Mouse (Mus musculus) hindbrain, embryonic 10.5 days (tissue): Measurements from ENCODE around the gene Focad. TPM values are rescaled to one million over a fixed set of nuclear protein-coding genes. Genes with fewer than 3 reads are reported as not detected.
A peak's percentile ranks its signal among the peaks of the same experiment; 100 is the strongest.

Experiments
- DNase-seq: peaks from one replicate; pipeline ENCODE4 v3.0.0-alpha.2; 2017; ENCODE audit warnings: low spot score
- H3K27ac ChIP-seq: fragments of 300-500 bp; sonication (generic); 2 replicates; pipeline ENCODE4 v1.5.1; 2016; ENCODE audit warnings: mild to moderate bottlenecking, moderate library complexity
- H3K27me3 ChIP-seq: fragments of 300-500 bp; sonication (generic); 2 replicates; pipeline ENCODE4 v1.6.1; 2016; ENCODE audit warnings: mild to moderate bottlenecking; ENCODE audit not compliant: poor library complexity, insufficient read depth, severe bottlenecking
- H3K36me3 ChIP-seq: fragments of 300-500 bp; sonication (generic); 2 replicates; pipeline ENCODE4 v1.6.1; 2016; ENCODE audit warnings: mild to moderate bottlenecking, moderate library complexity
- H3K4me1 ChIP-seq: fragments of 300-500 bp; sonication (generic); replicated peaks from 2 replicates; pipeline ENCODE4 v1.6.1; 2016; ENCODE audit warnings: mild to moderate bottlenecking
- H3K4me3 ChIP-seq: fragments of 300-500 bp; sonication (generic); 2 replicates; pipeline ENCODE4 v1.5.1; 2016; ENCODE audit warnings: mild to moderate bottlenecking, moderate library complexity
- H3K9me3 ChIP-seq: fragments of 300-500 bp; sonication (generic); 2 replicates; pipeline ENCODE4 v1.6.1; 2016; ENCODE audit warnings: mild to moderate bottlenecking, moderate library complexity
- whole genome bisulfite sequencing: fragments of 180-500 bp; shearing (Covaris S2); methylation state at CpG from one replicate; pipeline ENCODE4 v1.1.7; 2016; 5-methylcytosine and 5-hydroxymethylcytosine counted together
- polyA plus RNA-seq: library from polyadenylated mRNA; unstranded; fragments of >200 nt; fragmentation: Nextera tagmentation; extraction: Ambion mirVana; gene quantifications from 2 replicates; pipeline ENCODE4 v1.2.1, GENCODE M21; 2016

Gene Focad
- 15.1 and 17.5 TPM in 2 replicates for polyA plus RNA-seq

DNA sequence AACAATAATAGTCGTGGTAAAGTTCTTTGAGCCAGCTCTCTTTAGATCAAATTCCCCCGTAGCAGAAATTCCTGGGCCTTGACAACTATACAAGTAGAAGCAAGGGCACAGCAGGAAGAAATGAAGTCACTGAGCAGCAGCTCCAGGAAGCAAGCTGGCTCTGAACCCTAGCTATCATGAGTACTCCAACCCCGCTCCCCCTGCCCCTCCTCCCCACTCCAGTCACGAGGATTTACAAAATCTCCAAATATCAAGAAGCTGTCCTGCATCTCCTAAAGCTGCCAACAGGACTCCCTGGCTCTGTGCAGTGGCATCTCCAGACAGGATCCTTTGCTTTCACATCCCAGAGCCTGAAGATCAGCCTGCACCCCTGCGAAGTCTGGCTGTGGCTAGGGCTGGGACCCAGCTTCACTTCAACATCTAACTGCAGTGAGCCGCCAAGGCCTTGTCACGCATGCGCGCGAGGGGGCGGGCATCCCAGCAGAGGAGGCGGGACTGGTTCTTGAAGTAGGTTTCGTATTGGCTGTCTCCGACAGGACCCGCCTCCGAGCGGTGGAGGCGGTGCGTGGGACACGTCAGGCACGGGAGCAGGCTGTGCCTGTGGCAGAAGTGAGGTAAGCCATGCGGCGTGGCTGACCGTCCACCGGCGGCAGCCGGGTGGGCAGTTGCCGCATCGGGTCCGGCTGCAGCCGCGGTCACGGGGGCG, at the start of gene Focad:
Gene Focad (plus strand): TSS at position 568 of the 706 bp plus-strand sequence.
- no peaks in the 10 kb centered on the region for H3K9me3 ChIP-seq
- under 1% methylated on average over 34 of the region's 34 CpGs for WGBS
- DNase-seq = peak; percentile 98

DNA sequence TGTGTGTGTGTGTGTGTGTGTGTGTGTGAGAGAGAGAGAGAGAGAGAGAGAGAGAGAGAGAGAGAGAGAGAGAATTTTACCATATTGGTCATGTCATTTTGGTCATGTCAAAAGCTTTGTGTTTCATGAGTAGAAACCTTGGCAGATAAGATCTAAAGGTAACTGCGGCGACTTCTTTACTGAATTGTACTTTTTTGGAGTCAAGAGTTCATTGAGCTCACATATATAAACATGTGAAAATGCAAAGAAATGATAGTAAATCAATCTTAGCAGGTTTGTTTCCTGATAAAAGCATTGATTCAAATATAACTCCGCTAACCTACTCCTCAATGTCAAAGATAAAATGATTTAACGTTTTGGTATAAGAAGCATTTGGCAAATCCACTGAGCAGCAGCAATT, 49.3 kb upstream of the Focad start:
- Histone ChIP-seq H3K9me3 (no peaks in the 10 kb centered on the region), H3K36me3 (no peaks in the 10 kb centered on the region), H3K4me3 (no peak overlapping the region), H3K27me3 (no peaks in the 10 kb centered on the region), H3K4me1 (no peaks in the 10 kb centered on the region), H3K27ac (no peak overlapping the region)
- 92% methylated on average over 4 of the region's 4 CpGs for whole genome bisulfite sequencing
- DNase-seq = no peak

More for the DNA sequence above, at the start of gene Focad:
- H3K27ac ChIP-seq = peak within 1 kb of the TSS; percentile 91
- no peaks in the 10 kb centered on the region for H3K36me3 ChIP-seq
- peaks cover 15% of the 10 kb centered on the region for H3K4me1 ChIP-seq
- peak within 1 kb of the TSS; percentile 85 for H3K4me3 ChIP-seq
- no peaks in the 10 kb centered on the region for H3K27me3 ChIP-seq

DNA sequence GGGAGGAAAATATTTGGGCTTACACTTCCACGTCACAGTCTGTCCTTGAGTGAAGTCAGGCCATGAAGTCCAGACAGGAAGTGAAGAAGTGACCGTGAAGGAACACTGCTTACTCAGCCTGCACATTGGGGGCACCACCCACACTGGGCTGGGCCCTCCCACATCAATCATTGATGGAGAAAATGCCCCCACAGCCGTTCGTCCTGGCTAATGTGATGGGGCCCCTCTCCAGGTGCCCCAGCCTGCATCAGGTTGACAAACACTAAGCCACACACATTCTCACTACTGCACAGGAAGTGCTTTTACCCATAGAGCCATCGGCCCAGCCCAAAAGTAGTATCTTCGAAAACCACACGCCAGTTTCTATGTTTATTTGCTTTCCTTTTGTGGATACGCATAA, 48.1 kb upstream of the Focad start:
- Histone ChIP-seq H3K27ac (no peak overlapping the region), H3K4me1 (no peaks in the 10 kb centered on the region), H3K36me3 (no peaks in the 10 kb centered on the region), H3K27me3 (no peaks in the 10 kb centered on the region), H3K9me3 (no peaks in the 10 kb centered on the region), H3K4me3 (no peak overlapping the region)
- WGBS = 73% methylated on average over 8 of the region's 8 CpGs
- no peak for DNase-seq

DNA sequence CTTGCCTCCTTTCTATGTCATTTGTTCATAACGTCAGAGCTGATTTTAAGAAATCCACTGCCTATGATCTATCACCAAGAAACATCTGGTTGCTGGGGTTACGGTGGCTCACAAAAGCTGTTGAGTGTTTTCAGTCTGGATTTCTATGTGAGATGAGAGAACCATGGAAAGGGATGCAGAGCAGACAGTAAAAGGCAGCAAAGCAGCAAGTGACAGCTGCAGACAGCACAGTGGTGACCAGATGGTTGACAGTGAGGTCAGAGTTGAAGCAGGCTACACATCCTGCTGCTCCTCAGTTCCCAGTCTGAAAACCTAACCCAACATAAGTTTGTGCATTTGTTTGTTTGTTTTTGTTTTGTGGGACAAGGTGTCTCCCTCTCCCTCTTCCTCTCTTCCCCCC, 19.0 kb upstream of the Focad start:
- no peak overlapping the region; the same call in 1 of the 2 replicates for H3K27ac ChIP-seq

DNA sequence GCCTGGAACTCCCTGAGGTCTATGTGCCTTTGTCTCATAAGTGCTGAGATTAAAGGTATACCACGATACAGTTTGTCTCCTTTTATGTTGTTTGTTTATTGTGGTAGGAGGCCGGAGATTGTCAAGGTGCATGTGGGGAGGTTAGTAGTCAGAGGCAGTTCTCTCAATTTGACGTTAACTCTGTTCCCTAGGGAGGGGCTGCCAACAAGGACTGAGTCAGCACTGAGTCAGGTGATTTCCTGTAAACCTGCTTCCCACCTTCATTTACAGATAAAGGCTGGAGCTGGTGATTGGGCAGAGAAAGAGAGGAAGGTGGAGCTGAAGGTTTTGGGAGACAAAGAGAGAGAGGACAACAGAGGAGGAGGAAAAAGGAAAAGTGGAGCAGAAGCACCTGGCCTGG, 15.4 kb upstream of the Focad start:
- DNase-seq = no peak
- Histone ChIP-seq H3K27ac (no peak overlapping the region), H3K9me3 (no peaks in the 10 kb centered on the region), H3K4me1 (no peaks in the 10 kb centered on the region), H3K4me3 (no peak overlapping the region), H3K36me3 (no peaks in the 10 kb centered on the region), H3K27me3 (no peaks in the 10 kb centered on the region)
- 77% methylated on average over 3 of the region's 3 CpGs for WGBS

More for the DNA sequence above, 19.0 kb upstream of the Focad start:
- Histone ChIP-seq H3K36me3 (no peaks in the 10 kb centered on the region), H3K9me3 (no peaks in the 10 kb centered on the region), H3K4me1 (no peaks in the 10 kb centered on the region), H3K27me3 (no peaks in the 10 kb centered on the region), H3K4me3 (no peak overlapping the region)
- 78% methylated on average over 2 of the region's 2 CpGs for WGBS
- no peak for DNase-seq

- H3K4me3 ChIP-seq = no peak overlapping the region
- no peaks in the 10 kb centered on the region for H3K4me1 ChIP-seq
- DNase-seq = no peak
- H3K9me3 ChIP-seq = no peaks in the 10 kb centered on the region
- no peaks in the 10 kb centered on the region for H3K27me3 ChIP-seq
- no peak overlapping the region for H3K27ac ChIP-seq
- 83% methylated on average over 5 of the region's 5 CpGs for WGBS
- no peaks in the 10 kb centered on the region for H3K36me3 ChIP-seq
These were observed 13.0 kb upstream of the Focad start for GRCm38 (mm10) chr4:88081417-88081816.

DNA sequence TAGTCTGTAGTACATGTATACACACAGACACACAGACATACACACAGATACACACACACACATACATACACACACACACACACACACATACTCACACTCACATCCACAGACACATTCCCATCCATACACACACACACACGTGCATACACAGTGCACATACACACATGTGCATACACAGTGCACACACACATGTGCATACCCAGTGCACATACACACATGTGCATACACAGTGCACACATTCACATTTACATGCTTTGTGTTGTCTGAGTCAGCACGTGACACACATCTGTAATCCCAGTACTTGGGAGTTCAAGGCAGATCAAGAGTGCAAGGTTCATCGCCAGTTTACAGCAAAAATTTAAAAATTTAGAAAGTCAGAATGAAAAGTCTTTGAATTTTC, 12.5 kb upstream of the Focad start:
- Histone ChIP-seq H3K36me3 (no peaks in the 10 kb centered on the region), H3K4me1 (no peaks in the 10 kb centered on the region), H3K27ac (no peak overlapping the region), H3K9me3 (no peaks in the 10 kb centered on the region), H3K4me3 (no peak overlapping the region), H3K27me3 (no peaks in the 10 kb centered on the region)
- WGBS = 90% methylated on average over 3 of the region's 3 CpGs
- no peak for DNase-seq

DNA sequence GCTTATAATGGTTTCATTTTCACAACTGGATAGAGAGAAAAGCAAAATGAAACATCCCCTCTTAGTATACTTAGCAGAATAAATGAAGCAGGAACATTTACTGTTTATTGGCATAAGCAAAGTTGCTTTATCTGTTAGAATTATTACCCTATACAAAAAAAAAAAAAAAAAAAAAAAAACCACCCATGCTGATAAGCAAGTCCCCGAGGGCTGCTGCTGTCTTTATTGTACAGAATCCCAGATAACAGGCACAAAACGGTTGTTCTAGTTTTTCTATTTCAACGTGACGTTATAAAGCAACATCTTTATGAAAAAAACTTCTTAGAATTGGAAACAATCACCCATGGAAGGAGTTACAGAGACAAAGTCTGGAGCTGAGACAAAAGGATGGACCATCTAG, 12.0 kb upstream of the Focad start:
- Histone ChIP-seq H3K4me1 (no peaks in the 10 kb centered on the region), H3K4me3 (no peak overlapping the region), H3K9me3 (no peaks in the 10 kb centered on the region), H3K27me3 (no peaks in the 10 kb centered on the region), H3K27ac (no peak overlapping the region), H3K36me3 (no peaks in the 10 kb centered on the region)
- WGBS = 84% methylated on average over 4 of the region's 4 CpGs
- no peak for DNase-seq

GRCm38 (mm10) chr4:88083781-88084180, 10.6 kb upstream of the Focad start:
- 67% methylated on average over 3 of the region's 3 CpGs for WGBS
- DNase-seq = no peak
- H3K27ac ChIP-seq = no peak overlapping the region
- H3K9me3 ChIP-seq = no peaks in the 10 kb centered on the region
- H3K36me3 ChIP-seq = no peaks in the 10 kb centered on the region
- no peaks in the 10 kb centered on the region for H3K4me1 ChIP-seq
- H3K27me3 ChIP-seq = no peaks in the 10 kb centered on the region
- H3K4me3 ChIP-seq = no peak overlapping the region

DNA sequence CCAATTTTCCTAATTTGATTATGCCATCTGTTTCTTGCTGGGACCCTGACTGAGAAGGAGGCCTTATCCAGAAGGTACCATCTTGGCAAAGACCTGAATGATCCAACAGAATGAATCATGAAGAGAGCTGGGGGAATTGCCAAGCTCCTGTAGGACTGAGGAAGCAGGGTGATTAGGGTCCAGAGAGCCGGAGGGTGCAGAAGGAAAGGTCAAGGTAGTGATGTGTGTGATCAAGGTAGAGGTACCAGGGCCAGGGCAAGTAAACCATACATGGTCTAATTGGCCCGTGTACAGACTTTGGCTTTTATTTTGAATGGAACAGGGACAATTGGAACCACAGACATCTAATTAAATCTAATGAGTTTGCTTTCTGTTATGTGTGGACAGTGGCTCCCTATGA, 4.1 kb upstream of the Focad start:
- no peaks in the 10 kb centered on the region for H3K36me3 ChIP-seq
- no peak overlapping the region for H3K27ac ChIP-seq
- H3K27me3 ChIP-seq = no peaks in the 10 kb centered on the region
- no peaks in the 10 kb centered on the region for H3K9me3 ChIP-seq
- no peak for DNase-seq
- H3K4me3 ChIP-seq = no peak overlapping the region
- H3K4me1 ChIP-seq = peaks cover 15% of the 10 kb centered on the region
- 81% methylated on average over 2 of the region's 2 CpGs for WGBS

DNA sequence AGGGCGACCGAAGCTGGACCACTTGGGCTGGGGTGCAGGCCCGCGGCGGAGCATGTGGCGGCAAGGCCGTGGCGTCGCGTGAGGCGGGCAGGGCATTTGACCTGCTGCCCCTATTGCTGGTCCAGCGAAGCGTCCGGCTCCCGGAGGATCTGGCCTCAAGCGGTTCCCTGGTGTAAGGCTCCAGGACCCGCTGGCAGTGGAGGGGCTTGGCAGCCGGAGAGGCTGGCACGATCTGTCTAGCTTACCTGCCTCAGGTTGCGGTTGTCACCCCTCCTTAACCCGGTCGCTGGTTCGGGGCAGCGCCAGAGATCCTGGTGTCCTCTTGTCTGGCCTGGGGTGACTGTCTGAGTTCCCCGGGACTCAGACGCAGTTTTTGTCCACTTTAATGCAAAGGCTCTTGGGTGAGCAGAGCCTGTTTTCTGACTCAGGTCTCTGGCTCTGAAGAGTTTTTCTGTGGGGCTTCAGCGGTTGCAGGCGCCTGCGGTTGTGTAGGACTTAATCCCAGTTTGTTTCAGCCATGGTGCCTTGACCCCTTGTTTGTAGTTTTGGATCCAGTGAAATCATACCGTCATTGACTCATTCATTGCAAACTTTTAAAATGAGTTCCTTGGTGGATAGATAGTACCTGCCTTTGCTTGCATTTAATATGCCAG, 465 bp downstream of the Focad start:
- Histone ChIP-seq H3K4me1 (peaks cover 15% of the 10 kb centered on the region), H3K36me3 (no peaks in the 10 kb centered on the region), H3K27ac (peak overlapping the region; percentile 91), H3K9me3 (no peaks in the 10 kb centered on the region), H3K4me3 (peak overlapping the region; percentile 85), H3K27me3 (no peaks in the 10 kb centered on the region)
- WGBS = under 1% methylated on average over 30 of the region's 30 CpGs
- no peak for DNase-seq

DNA sequence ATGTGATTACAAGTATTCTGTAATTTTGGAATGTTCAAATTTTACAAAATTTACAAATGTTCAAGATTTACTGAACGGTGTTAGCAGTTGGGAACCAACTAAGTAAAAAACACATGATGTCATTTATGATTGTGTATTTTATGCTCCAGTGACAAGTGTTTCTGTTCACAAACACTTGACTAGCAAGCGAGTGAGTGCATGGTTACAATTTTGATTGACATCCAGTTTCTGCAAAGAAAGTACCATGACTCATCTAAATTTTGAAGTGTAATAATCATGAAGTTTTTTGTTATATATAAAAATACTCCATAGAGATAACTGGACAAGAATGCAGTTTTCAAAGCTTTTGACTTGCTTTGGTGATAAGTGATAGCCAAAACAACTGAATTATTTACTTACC, 1.3 kb downstream of the Focad start:
- Histone ChIP-seq H3K4me1 (peaks cover 15% of the 10 kb centered on the region), H3K27ac (no peak overlapping the region), H3K4me3 (no peak overlapping the region), H3K27me3 (no peaks in the 10 kb centered on the region), H3K9me3 (no peaks in the 10 kb centered on the region), H3K36me3 (no peaks in the 10 kb centered on the region)
- WGBS = 79% methylated on average over 2 of the region's 2 CpGs
- no peak for DNase-seq

GRCm38 (mm10) chr4:88108585-88108984, 14.2 kb downstream of the Focad start:
- no peak overlapping the region for H3K4me3 ChIP-seq
- H3K9me3 ChIP-seq = no peaks in the 10 kb centered on the region
- DNase-seq = no peak
- no peaks in the 10 kb centered on the region for H3K4me1 ChIP-seq
- no peaks in the 10 kb centered on the region for H3K36me3 ChIP-seq
- WGBS = 84% methylated on average over 3 of the region's 3 CpGs
- H3K27ac ChIP-seq = no peak overlapping the region
- H3K27me3 ChIP-seq = no peaks in the 10 kb centered on the region
